In genomic region chr7:64185203-64185931, GRCm38 (mm10) we compare ENCODE assay signal across 11 mouse cellular contexts. TPM values are rescaled to one million over a fixed set of nuclear protein-coding genes. Genes with fewer than 3 reads are reported as not detected.
DNase-seq lines count a peak whose midpoint lies in the region; ATAC-seq and TF ChIP-seq lines count a peak whose summit lies in the region.
"Had no signal": no experiment of that assay in that cellular context is flagged by ENCODE, and none has a peak within 500 bp of the region (broad histone marks: within the 10 kb centered on the region; RNA-seq: fewer than 3 reads in every experiment).

No protein-coding gene starts in this region.

- no peak for DNase-seq in gastrocnemius, adult 2 months
- no peak for DNase-seq in gastrocnemius, adult 18-20 months (ENCODE audit: low spot score)
- peak; percentile 34 to 52 for DNase-seq in thymus, postnatal 10 days (ENCODE audit: low spot score in 2 of 2)
- DNase-seq in cerebellum, adult 18-20 months, result no peak
- no peak for DNase-seq in heart, postnatal 10 days
- no peak for DNase-seq in kidney, postnatal 36 days
- DNase-seq: cerebellum, postnatal 10 days; right cerebral cortex, adult 18-20 months had no signal

- H3K36me3 ChIP-seq in embryonic facial prominence, embryonic 13.5 days, result no peaks in the 10 kb centered on the region
- no peaks in the 10 kb centered on the region for H3K36me3 ChIP-seq in limb, embryonic 13.5 days

- peaks cover 16% of the 10 kb centered on the region for H3K4me1 ChIP-seq in embryonic facial prominence, embryonic 13.5 days
- H3K4me1 ChIP-seq in limb, embryonic 13.5 days, result peaks cover 5% of the 10 kb centered on the region

- ATAC-seq in embryonic facial prominence, embryonic 13.5 days (ENCODE audit: insufficient number of reproducible peaks, insufficient read depth, low FRiP score, low TSS enrichment, low read depth), result peak; percentile 62; the same call in 1 of the 2 replicates
- peak; percentile 57; the same call in 1 of the 2 replicates for ATAC-seq in limb, embryonic 13.5 days (ENCODE audit: low FRiP score, low read depth)

- WGBS in embryonic facial prominence, embryonic 13.5 days, result 26% methylated on average over 10 of the region's 10 CpGs
- WGBS in limb, embryonic 13.5 days, result 24% methylated on average over 10 of the region's 10 CpGs

- intact Hi-C loops in gastrocnemius, adult 2 months (cut with DNase I), result loop anchor here (5.0 kb wide), 1 partner anchor 47 kb away; no protein-coding TSS in a partner anchor
- intact Hi-C loops in heart, postnatal 10 days (cut with DNase I), result no loop called here

- H3K27me3 ChIP-seq in embryonic facial prominence, embryonic 13.5 days, result no peaks in the 10 kb centered on the region
- H3K27me3 ChIP-seq in limb, embryonic 13.5 days, result no peaks in the 10 kb centered on the region

- no peak for TF ChIP-seq CTCF in gastrocnemius, adult 2 months (IDR thresholded peaks at IDR 0.05)

- no peak overlapping the region for H3K9ac ChIP-seq in embryonic facial prominence, embryonic 13.5 days
- H3K9ac ChIP-seq in limb, embryonic 13.5 days, result no peak overlapping the region

- no peak overlapping the region for H3K4me3 ChIP-seq in gastrocnemius, adult 2 months
- H3K4me3 ChIP-seq in embryonic facial prominence, embryonic 13.5 days, result no peak overlapping the region
- H3K4me3 ChIP-seq in limb, embryonic 13.5 days, result no peak overlapping the region

- no peaks in the 10 kb centered on the region for H3K9me3 ChIP-seq in embryonic facial prominence, embryonic 13.5 days
- H3K9me3 ChIP-seq in limb, embryonic 13.5 days, result no peaks in the 10 kb centered on the region

- no peak overlapping the region for H3K4me2 ChIP-seq in embryonic facial prominence, embryonic 13.5 days
- no peak overlapping the region for H3K4me2 ChIP-seq in limb, embryonic 13.5 days (replicated peaks)
- H3K4me2 ChIP-seq: liver, embryonic 11.5 days had no signal

- H3K27ac ChIP-seq in gastrocnemius, adult 2 months, result peak overlapping the region; percentile 86
- H3K27ac ChIP-seq in embryonic facial prominence, embryonic 13.5 days, result 0 out of 2 replicates have a peak overlapping the region, but pooled peaks have one; percentile 11
- no peak overlapping the region for H3K27ac ChIP-seq in limb, embryonic 13.5 days

RNA-seq across cellular contexts. Expression of gene Trpm1, which starts 31.7 kb away (rescaled TPM):
- total RNA-seq in gastrocnemius, adult 2 months (2021), result under 1 TPM; 0.48 to 0.59 TPM
- under 1 TPM; 0.16 to 0.55 TPM for total RNA-seq in gastrocnemius, adult 18-20 months (2021)
- polyA plus RNA-seq in embryonic facial prominence, embryonic 13.5 days (2015; fragmentation: Nextera tagmentation; extraction: Ambion mirVana), result 1.5 and 1.6 TPM in 2 replicates
- polyA plus RNA-seq in limb, embryonic 13.5 days (2015; fragmentation: Nextera tagmentation; extraction: Ambion mirVana), result 0.33 and 0.65 TPM in 2 replicates
- total RNA-seq in heart, postnatal 10 days (2021), result under 1 TPM in 1 of 2 experiments, not detected in 1; 0.27 TPM

Comparison
In these comparisons a context has a peak if more than half of its experiments do, and no peak if none do; other contexts are left out.
1. DNase-seq: peak in thymus, postnatal 10 days (2 of 2); none in gastrocnemius, adult 2 months (single experiment), gastrocnemius, adult 18-20 months (single experiment), cerebellum, adult 18-20 months (0 of 2), heart, postnatal 10 days (0 of 2) and kidney, postnatal 36 days (0 of 2).